Comparison of ENCODE assay signal across 8 mouse cellular contexts in genomic region chr5:147430936-147431839, GRCm38 (mm10). TPM values are rescaled to one million over a fixed set of nuclear protein-coding genes. Genes with fewer than 3 reads are reported as not detected.
DNase-seq lines count a peak whose midpoint lies in the region; ATAC-seq and TF ChIP-seq lines count a peak whose summit lies in the region.

No protein-coding gene starts in this region.

- peak; percentile 57 for ATAC-seq in inflammation-experienced regulatory T-cells, adult 6 months
- peak; percentile 42 for ATAC-seq in megakaryocyte progenitor cell, adult 5-6 weeks (replicated peaks; ENCODE audit: poor library complexity)

- peaks cover 16% of the 10 kb centered on the region for H3K4me1 ChIP-seq in cortical plate, adult 2 months (ENCODE audit: control insufficient read depth, insufficient read depth, low read length)

- DNase-seq in adipocyte (ENCODE audit: low spot score): peak; percentile 67
- peak; percentile 72 for DNase-seq in gastrocnemius, postnatal 14 days
- peak; percentile 80 to 81 for DNase-seq in left cerebral cortex, postnatal 14 days (ENCODE audit: low spot score in 2 of 2)
- DNase-seq in right cerebral cortex, postnatal 36 days (ENCODE audit: low spot score in 2 of 2): peak; percentile 62 to 69
- peak; percentile 66 to 74 for DNase-seq in urinary bladder, postnatal 4 days (ENCODE audit: low spot score in 2 of 2)

- peak overlapping the region; percentile 80 for H3K27ac ChIP-seq in cortical plate, adult 2 months (ENCODE audit: insufficient read depth, low read length)

- 0 out of 2 replicates have a peak, but pooled peaks have one; percentile 10 for TF ChIP-seq POLR2A in cortical plate, adult 2 months (IDR thresholded peaks at IDR 0.05; ENCODE audit: extremely low read depth, insufficient read depth, low read length)

- intact Hi-C loops in gastrocnemius, postnatal 14 days (cut with DNase I; ENCODE audit: low total_unique reads): loop anchor here (10.0 kb wide), 1 partner anchor 114 kb away; no protein-coding TSS in a partner anchor
- intact Hi-C loops in left cerebral cortex, postnatal 14 days (cut with DNase I): loop anchor here (5.0 kb wide), 1 partner anchor 101 kb away; no protein-coding TSS in a partner anchor

- H3K4me3 ChIP-seq in cortical plate, adult 2 months (ENCODE audit: insufficient read depth, low read length): peak overlapping the region; percentile 51

- no peak for TF ChIP-seq CTCF in cortical plate, adult 2 months (IDR thresholded peaks at IDR 0.05; ENCODE audit: extremely low read depth, insufficient read depth, low read length)

RNA-seq across cellular contexts. Expression of gene Pan3, which starts 1.2 kb away (rescaled TPM):
- 51.2 and 52.9 TPM in 2 replicates for polyA plus RNA-seq in cortical plate, adult 2 months (2012; rRNA removed)
- total RNA-seq in gastrocnemius, postnatal 14 days (2021): 10 to 100 TPM; 22.2 to 31.3 TPM
- 100 to 1,000 TPM; 147 to 215 (median 207) TPM for polyA plus RNA-seq in inflammation-experienced regulatory T-cells, adult 6 months (2017; shearing (Covaris generic))
- total RNA-seq in left cerebral cortex, postnatal 14 days (2021): 10 to 100 TPM; 74.0 to 85.7 TPM
- 385 and 404 TPM in 2 replicates for total RNA-seq in megakaryocyte progenitor cell, adult 5-6 weeks (2015)
- 156 and 215 TPM in 2 replicates for total RNA-seq in megakaryocyte progenitor cell, adult 5-6 weeks (2017)

RNA-seq across cellular contexts. Expression of gene Flt3, which starts 30.9 kb away (rescaled TPM):
- 6.9 and 8.8 TPM in 2 replicates for polyA plus RNA-seq in cortical plate, adult 2 months (2012; rRNA removed)
- not detected for total RNA-seq in gastrocnemius, postnatal 14 days (2021)
- under 1 TPM in 1 of 3 experiments, not detected in 2; 0.38 TPM for polyA plus RNA-seq in inflammation-experienced regulatory T-cells, adult 6 months (2017; shearing (Covaris generic))
- total RNA-seq in left cerebral cortex, postnatal 14 days (2021): 1 to 10 TPM; 3.7 to 4.4 TPM
- total RNA-seq in megakaryocyte progenitor cell, adult 5-6 weeks (2015): 8.9 and 14.2 TPM in 2 replicates
- total RNA-seq in megakaryocyte progenitor cell, adult 5-6 weeks (2017): 18.3 and 22.9 TPM in 2 replicates

Comparison
In these comparisons a context has a peak if more than half of its experiments do, and no peak if none do; other contexts are left out.
1. Peak in every context shown above with its lines: DNase-seq, ATAC-seq, H3K4me3 ChIP-seq and H3K27ac ChIP-seq.
2. RNA of gene Flt3, which starts 30.9 kb away (total RNA-seq): 8.9 to 22.9 TPM in megakaryocyte progenitor cell, adult 5-6 weeks and 3.7 to 4.4 TPM in left cerebral cortex, postnatal 14 days; not detected in gastrocnemius, postnatal 14 days; every median in the first group is over 4 times any median in the second.